Mouse (Mus musculus): ENCODE results near the gene Olfr1337. TPM values are rescaled to one million over a fixed set of nuclear protein-coding genes. Genes with fewer than 3 reads are reported as not detected.
"Not testable (repeated sequence)": the region's sequence is repeated elsewhere in the genome, so short reads cannot be mapped to it uniquely, and the experiment has no call there.

The Olfr1337 gene
- not detected in 2 replicates for polyA plus RNA-seq (2014; fragmentation: Nextera tagmentation; extraction: Ambion mirVana)

DNA sequence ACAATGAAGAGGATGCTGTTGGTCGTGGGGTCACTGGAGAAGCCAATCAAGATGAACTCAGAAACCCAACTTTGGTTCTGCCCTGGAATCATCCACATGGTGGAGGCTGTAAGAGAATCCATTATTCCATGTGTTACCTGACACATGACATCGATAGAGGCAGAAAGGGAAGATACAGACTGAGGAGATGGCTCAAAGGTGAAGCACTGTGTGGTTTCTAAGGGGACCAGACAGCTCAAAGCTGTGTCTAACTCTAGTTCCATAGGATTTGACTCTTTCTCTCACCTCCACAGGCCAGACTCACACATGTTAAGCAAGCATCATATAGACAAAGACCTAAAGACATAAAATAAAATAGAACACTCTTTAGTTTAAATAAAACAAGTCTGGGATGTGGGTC is at the start of gene Olfr1337:
TSS of gene Olfr1337 (minus strand) at position 101 of the 400 bp plus-strand sequence.
- no peak within 1 kb of the TSS for H3K4me2 ChIP-seq (ENCODE audit: low read depth, low read length)
- ATAC-seq (ENCODE audit: low read depth), result no peak
- no peak within 1 kb of the TSS for H3K9ac ChIP-seq (replicated peaks; ENCODE audit: low read depth, low read length)
- WGBS, result 86% methylated on average over 2 of the region's 2 CpGs
- no peaks in the 10 kb centered on the region for H3K36me3 ChIP-seq (ENCODE audit: control insufficient read depth, insufficient read depth, low read length)
- no peak within 1 kb of the TSS for H3K4me3 ChIP-seq (ENCODE audit: low read depth, low read length)
- no peak within 1 kb of the TSS for H3K27ac ChIP-seq (ENCODE audit: low read depth, low read length)
- no peaks in the 10 kb centered on the region for H3K4me1 ChIP-seq (ENCODE audit: control insufficient read depth, insufficient read depth, low read length)
- H3K9me3 ChIP-seq (ENCODE audit: control insufficient read depth, low read length), result no peaks in the 10 kb centered on the region
- H3K27me3 ChIP-seq (ENCODE audit: control insufficient read depth, insufficient read depth, low read length), result no peaks in the 10 kb centered on the region

DNA sequence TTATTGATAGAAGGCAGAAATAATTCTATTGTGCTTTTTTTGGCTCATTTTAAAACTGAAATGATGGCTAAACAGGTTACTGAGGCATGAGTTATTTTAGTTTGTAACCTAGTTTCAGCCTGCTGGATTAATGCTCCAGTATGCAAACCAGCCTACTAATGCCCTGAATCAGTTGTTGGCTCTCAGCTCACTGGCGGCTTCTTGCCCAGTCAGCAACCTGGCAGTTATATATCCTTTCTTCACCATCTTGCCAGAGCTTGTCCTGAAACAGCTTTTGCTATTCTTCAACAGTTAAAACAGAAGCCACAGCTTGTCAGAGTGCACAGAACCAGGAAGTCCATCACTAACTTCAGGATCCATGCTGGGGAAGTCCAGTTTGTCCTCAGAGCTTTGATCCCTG is 36.5 kb upstream of the Olfr1337 start:
- Histone ChIP-seq H3K36me3 (ENCODE audit: control insufficient read depth, insufficient read depth, low read length) (no peaks in the 10 kb centered on the region), H3K9ac (replicated peaks; ENCODE audit: low read depth, low read length) (no peak overlapping the region), H3K4me3 (ENCODE audit: low read depth, low read length) (no peak overlapping the region), H3K4me2 (ENCODE audit: low read depth, low read length) (no peak overlapping the region), H3K27ac (ENCODE audit: low read depth, low read length) (no peak overlapping the region), H3K9me3 (ENCODE audit: control insufficient read depth, low read length) (no peaks in the 10 kb centered on the region), H3K4me1 (ENCODE audit: control insufficient read depth, insufficient read depth, low read length) (no peaks in the 10 kb centered on the region), H3K27me3 (ENCODE audit: control insufficient read depth, insufficient read depth, low read length) (no peaks in the 10 kb centered on the region)
- 94% methylated on average over 1 of the region's 1 CpGs for WGBS
- no peak for ATAC-seq (ENCODE audit: low read depth)

DNA sequence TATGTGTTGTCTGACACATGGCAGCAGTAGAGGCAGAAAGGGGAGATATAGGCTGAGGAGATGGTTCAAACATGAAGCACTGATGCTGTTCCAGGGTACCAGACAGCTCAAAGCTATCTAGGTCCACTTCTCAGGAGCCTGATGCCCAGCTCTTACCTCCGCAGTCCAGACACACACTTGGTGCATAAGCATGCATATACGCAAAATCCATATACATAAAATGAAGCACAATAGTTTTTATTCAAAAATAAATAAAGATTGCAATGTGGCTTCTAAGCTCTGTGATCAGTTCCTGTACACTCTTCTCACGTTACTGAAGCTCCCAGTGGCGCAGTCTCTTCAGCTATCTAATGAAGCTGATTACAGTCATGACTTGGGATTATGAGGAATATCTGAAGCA is 27.5 kb upstream of the Olfr1337 start, which contains the start of gene Olfr1335:
TSS of gene Olfr1335 (minus strand) at position 101 of the 400 bp plus-strand sequence.
- no peak within 1 kb of the TSS for H3K27ac ChIP-seq (ENCODE audit: low read depth, low read length)
- ATAC-seq (ENCODE audit: low read depth), result no peak

DNA sequence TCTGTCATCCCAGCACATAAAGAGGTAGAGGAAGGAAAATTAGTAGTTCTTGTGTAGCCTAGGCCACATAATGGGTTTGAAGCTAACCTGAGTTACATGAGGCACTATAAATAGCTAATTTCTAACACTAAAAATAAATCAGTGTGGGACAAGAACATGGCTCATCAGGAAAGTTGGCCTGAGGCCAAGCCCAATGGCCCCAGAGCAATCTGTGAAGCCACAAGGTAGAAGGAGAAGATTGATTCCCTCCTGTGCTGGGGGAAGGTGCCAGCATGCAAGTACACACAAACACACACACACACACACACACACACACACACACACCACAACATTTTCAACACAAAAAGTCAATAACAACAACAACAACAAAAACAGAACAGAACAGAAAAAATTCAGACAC is 10.4 kb upstream of the Olfr1337 start:
- not testable (repeated sequence) for H3K27me3 ChIP-seq (ENCODE audit: control insufficient read depth, insufficient read depth, low read length); H3K9me3 ChIP-seq (ENCODE audit: control insufficient read depth, low read length); H3K4me2 ChIP-seq (ENCODE audit: low read depth, low read length); H3K27ac ChIP-seq (ENCODE audit: low read depth, low read length); H3K36me3 ChIP-seq (ENCODE audit: control insufficient read depth, insufficient read depth, low read length); H3K9ac ChIP-seq (replicated peaks; ENCODE audit: low read depth, low read length); H3K4me3 ChIP-seq (ENCODE audit: low read depth, low read length); H3K4me1 ChIP-seq (ENCODE audit: control insufficient read depth, insufficient read depth, low read length); ATAC-seq (ENCODE audit: low read depth)

More for the DNA sequence above, 27.5 kb upstream of the Olfr1337 start, which contains the start of gene Olfr1335:
- no peaks in the 10 kb centered on the region for H3K36me3 ChIP-seq (ENCODE audit: control insufficient read depth, insufficient read depth, low read length)
- 92% methylated on average over 4 of the region's 4 CpGs for WGBS
- H3K27me3 ChIP-seq (ENCODE audit: control insufficient read depth, insufficient read depth, low read length), result no peaks in the 10 kb centered on the region
- no peak within 1 kb of the TSS for H3K9ac ChIP-seq (replicated peaks; ENCODE audit: low read depth, low read length)
- no peaks in the 10 kb centered on the region for H3K4me1 ChIP-seq (ENCODE audit: control insufficient read depth, insufficient read depth, low read length)
- H3K9me3 ChIP-seq (ENCODE audit: control insufficient read depth, low read length), result no peaks in the 10 kb centered on the region
- H3K4me2 ChIP-seq (ENCODE audit: low read depth, low read length), result no peak within 1 kb of the TSS
- no peak within 1 kb of the TSS for H3K4me3 ChIP-seq (ENCODE audit: low read depth, low read length)

DNA sequence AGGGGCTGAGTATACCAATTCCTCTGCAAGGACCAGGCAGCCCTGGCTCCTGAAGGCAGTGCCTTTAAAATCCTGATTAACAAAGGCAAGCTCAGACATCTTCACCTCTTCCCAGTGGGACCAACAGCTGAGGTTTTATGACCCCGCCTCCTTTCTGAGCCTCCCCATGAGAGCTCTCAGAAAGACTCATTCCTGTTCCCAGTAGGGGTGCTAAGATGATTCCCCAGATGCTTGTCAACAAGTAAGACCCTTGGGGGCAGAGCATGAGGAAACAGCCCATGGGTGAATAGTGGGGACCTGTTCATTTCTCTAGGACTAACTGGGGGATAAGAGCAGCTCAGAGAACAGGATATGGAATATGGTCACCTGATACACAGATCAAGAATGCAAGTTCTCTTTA is 23.7 kb downstream of the Olfr1337 start, which contains the start of gene Olfr1338:
TSS of gene Olfr1338 (minus strand) at position 101 of the 400 bp plus-strand sequence.
- 74% methylated on average over 1 of the region's 1 CpGs for WGBS
- H3K36me3 ChIP-seq (ENCODE audit: control insufficient read depth, insufficient read depth, low read length), result no peaks in the 10 kb centered on the region
- H3K27ac ChIP-seq (ENCODE audit: low read depth, low read length), result no peak within 1 kb of the TSS
- no peak for ATAC-seq (ENCODE audit: low read depth)
- no peaks in the 10 kb centered on the region for H3K27me3 ChIP-seq (ENCODE audit: control insufficient read depth, insufficient read depth, low read length)
- H3K4me3 ChIP-seq (ENCODE audit: low read depth, low read length), result no peak within 1 kb of the TSS
- no peak within 1 kb of the TSS for H3K9ac ChIP-seq (replicated peaks; ENCODE audit: low read depth, low read length)
- no peaks in the 10 kb centered on the region for H3K9me3 ChIP-seq (ENCODE audit: control insufficient read depth, low read length)
- H3K4me1 ChIP-seq (ENCODE audit: control insufficient read depth, insufficient read depth, low read length), result no peaks in the 10 kb centered on the region
- H3K4me2 ChIP-seq (ENCODE audit: low read depth, low read length), result no peak within 1 kb of the TSS

DNA sequence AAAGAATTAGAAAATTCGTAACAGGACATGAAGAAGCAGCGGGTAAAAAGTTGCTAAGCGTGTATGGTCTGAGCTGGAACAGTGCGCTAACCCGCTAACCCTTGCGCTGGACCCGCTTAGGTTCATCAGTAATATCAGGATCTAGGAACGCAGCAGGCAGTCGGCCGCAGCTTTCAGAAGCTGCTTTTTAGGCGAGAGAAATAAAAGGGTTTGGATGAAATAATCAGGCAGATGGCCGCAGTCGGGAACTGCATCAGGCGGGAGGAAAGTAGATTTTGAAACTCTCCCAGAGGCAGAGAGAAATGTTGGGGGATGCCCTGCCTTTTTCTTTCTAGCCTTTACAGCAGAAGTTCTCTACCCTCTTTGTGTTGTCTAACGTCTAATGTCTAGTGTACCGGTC is 40.5 kb downstream of the Olfr1337 start:
- H3K4me2 ChIP-seq (ENCODE audit: low read depth, low read length), result no peak overlapping the region
- ATAC-seq (ENCODE audit: low read depth), result no peak
- no peak overlapping the region for H3K9ac ChIP-seq (replicated peaks; ENCODE audit: low read depth, low read length)
- 4% methylated on average over 16 of the region's 16 CpGs for WGBS
- H3K27me3 ChIP-seq (ENCODE audit: control insufficient read depth, insufficient read depth, low read length), result 0 out of 2 replicates have a peak, but pooled peaks cover 4% of the 10 kb centered on the region
- no peak overlapping the region for H3K27ac ChIP-seq (ENCODE audit: low read depth, low read length)
- H3K9me3 ChIP-seq (ENCODE audit: control insufficient read depth, low read length), result no peaks in the 10 kb centered on the region
- H3K4me1 ChIP-seq (ENCODE audit: control insufficient read depth, insufficient read depth, low read length), result no peaks in the 10 kb centered on the region
- no peak overlapping the region for H3K4me3 ChIP-seq (ENCODE audit: low read depth, low read length)
- no peaks in the 10 kb centered on the region for H3K36me3 ChIP-seq (ENCODE audit: control insufficient read depth, insufficient read depth, low read length)

DNA sequence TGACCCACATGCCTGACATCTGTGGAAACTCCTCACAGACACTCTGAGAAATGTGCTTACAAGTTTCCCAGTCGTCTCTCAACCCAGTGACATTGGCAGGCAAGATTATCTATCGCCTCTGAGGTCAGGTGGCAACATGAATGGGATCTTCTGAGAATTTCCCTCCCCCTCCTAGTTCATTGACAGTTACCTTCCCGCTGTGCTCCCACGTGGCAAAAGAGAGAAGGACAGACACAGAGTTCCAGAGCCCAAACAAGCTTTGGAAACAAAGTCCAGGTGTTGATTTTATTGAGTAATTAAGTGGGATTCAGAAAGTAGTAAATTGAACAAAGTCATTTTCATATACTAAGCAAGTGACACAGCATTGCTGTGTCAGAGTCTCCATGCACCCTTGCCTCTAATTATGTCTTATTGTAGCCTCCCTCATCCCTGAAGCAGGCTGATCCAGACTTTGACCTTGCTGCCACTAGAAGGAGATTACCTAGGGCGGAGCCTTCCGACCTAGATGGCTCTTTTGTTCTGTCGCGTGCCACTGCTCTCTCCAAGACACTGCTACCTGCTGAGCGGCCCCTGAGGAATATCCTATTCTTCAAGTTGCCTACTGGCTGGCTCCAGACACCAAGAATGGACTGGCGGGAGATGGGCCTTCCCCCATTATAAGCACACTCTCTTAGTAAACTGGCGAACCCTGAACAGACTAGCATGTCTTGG is 41.2 kb downstream of the Olfr1337 start:
- Histone ChIP-seq H3K4me3 (ENCODE audit: low read depth, low read length) (no peak overlapping the region), H3K27ac (ENCODE audit: low read depth, low read length) (no peak overlapping the region), H3K4me1 (ENCODE audit: control insufficient read depth, insufficient read depth, low read length) (no peaks in the 10 kb centered on the region), H3K36me3 (ENCODE audit: control insufficient read depth, insufficient read depth, low read length) (no peaks in the 10 kb centered on the region), H3K27me3 (ENCODE audit: control insufficient read depth, insufficient read depth, low read length) (0 out of 2 replicates have a peak, but pooled peaks cover 4% of the 10 kb centered on the region), H3K9ac (replicated peaks; ENCODE audit: low read depth, low read length) (no peak overlapping the region), H3K4me2 (ENCODE audit: low read depth, low read length) (no peak overlapping the region), H3K9me3 (ENCODE audit: control insufficient read depth, low read length) (no peaks in the 10 kb centered on the region)
- no peak for ATAC-seq (ENCODE audit: low read depth)
- WGBS, result 9% methylated on average over 11 of the region's 11 CpGs

DNA sequence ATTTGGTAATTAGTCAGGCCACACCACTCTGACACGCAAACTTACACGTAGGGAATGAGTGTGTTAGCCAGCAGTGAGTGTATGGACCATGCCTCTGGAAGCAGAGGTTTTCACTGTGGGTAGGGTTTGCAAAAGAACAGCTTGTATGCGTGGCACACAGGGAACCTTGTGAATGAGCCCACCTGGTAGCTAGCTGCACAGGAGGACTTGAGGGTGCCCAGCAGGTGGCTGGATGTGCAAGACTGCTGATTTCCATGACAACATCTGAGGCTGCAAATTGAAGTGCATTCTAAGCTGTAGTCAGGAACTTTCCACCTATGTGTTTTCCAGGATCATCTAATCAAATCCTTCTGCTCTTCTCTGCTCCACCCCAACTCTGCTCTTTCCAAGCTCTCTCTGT is 42.8 kb downstream of the Olfr1337 start:
- no peak overlapping the region for H3K4me2 ChIP-seq (ENCODE audit: low read depth, low read length)
- no peak for ATAC-seq (ENCODE audit: low read depth)
- WGBS, result 60% methylated on average over 3 of the region's 3 CpGs
- no peak overlapping the region for H3K9ac ChIP-seq (replicated peaks; ENCODE audit: low read depth, low read length)
- 0 out of 2 replicates have a peak, but pooled peaks cover 4% of the 10 kb centered on the region for H3K27me3 ChIP-seq (ENCODE audit: control insufficient read depth, insufficient read depth, low read length)
- no peaks in the 10 kb centered on the region for H3K4me1 ChIP-seq (ENCODE audit: control insufficient read depth, insufficient read depth, low read length)
- H3K9me3 ChIP-seq (ENCODE audit: control insufficient read depth, low read length), result no peaks in the 10 kb centered on the region
- H3K4me3 ChIP-seq (ENCODE audit: low read depth, low read length), result no peak overlapping the region
- no peak overlapping the region for H3K27ac ChIP-seq (ENCODE audit: low read depth, low read length)
- no peaks in the 10 kb centered on the region for H3K36me3 ChIP-seq (ENCODE audit: control insufficient read depth, insufficient read depth, low read length)

DNA sequence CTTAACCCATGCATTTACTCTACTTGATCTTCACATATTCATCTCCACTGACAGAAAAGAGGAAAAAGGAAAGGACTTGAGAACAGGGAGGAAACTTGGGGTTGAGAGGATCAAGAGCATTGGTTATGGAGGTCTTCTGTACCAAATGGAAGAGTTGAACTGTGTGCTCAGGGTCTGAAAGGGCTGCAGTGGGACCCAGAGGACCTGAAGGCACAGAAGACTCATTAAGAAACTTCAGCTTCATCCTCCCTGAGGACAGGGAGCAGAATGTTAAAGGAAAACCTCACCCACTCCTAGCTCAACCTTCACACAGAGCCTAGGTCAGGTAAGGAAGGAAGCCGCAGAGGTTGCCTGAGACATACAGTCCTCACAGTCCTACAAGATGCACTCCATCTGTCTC is 50.5 kb downstream of the Olfr1337 start, which contains the start of gene Olfr1339:
TSS of gene Olfr1339 (plus strand) at position 301 of the 400 bp plus-strand sequence.
- Histone ChIP-seq H3K9me3 (ENCODE audit: control insufficient read depth, low read length) (no peaks in the 10 kb centered on the region), H3K27ac (ENCODE audit: low read depth, low read length) (no peak within 1 kb of the TSS), H3K27me3 (ENCODE audit: control insufficient read depth, insufficient read depth, low read length) (no peaks in the 10 kb centered on the region), H3K4me3 (ENCODE audit: low read depth, low read length) (no peak within 1 kb of the TSS), H3K4me1 (ENCODE audit: control insufficient read depth, insufficient read depth, low read length) (no peaks in the 10 kb centered on the region), H3K9ac (replicated peaks; ENCODE audit: low read depth, low read length) (no peak within 1 kb of the TSS), H3K36me3 (ENCODE audit: control insufficient read depth, insufficient read depth, low read length) (no peaks in the 10 kb centered on the region), H3K4me2 (ENCODE audit: low read depth, low read length) (no peak within 1 kb of the TSS)
- WGBS, result 100% methylated on average over 1 of the region's 1 CpGs
- no peak for ATAC-seq (ENCODE audit: low read depth)

All from neural tube, embryonic 14.5 days (tissue).